Mouse (Mus musculus) thymus, adult 2 months (tissue): ENCODE data around the gene Ift52.

Source experiments
- CTCF ChIP-seq: fragments of 200-500 bp; IDR thresholded peaks from 2 replicates; pipeline ENCODE4 v1.5.1; 2012; ENCODE audit warnings: mild to moderate bottlenecking, control low read depth, low read length, moderate library complexity, borderline replicate concordance; ENCODE audit not compliant: control insufficient read depth, poor library complexity, insufficient read depth; ENCODE audit errors: extremely low read depth
- POLR2A ChIP-seq: fragments of 200-500 bp; IDR thresholded peaks from 2 replicates; pipeline ENCODE4 v1.6.1; 2012; ENCODE audit warnings: mild to moderate bottlenecking, low read length, control low read depth, moderate library complexity; ENCODE audit not compliant: control insufficient read depth, poor library complexity, insufficient read depth; ENCODE audit errors: extremely low read depth

DNA sequence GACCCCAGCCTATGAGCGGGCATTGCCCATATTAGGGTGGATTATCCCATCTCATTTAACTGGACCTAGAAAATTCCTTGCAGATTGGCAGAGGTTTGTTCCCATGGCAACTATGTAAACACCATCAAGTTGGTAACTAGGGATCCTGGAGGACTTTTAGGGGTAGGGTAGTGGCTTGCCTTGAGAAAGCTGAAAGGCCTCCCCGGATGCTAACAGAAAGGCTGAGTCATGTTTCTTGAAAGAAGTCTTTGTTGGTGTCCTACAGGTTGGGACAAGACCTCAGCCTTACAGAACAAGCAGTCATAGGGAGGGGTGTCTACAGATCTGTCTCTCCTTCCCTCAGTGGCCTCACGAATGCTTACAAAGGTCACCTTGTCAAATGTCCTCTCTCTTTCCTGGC is 58.1 kb downstream of the Ift52 start:
- no peak for TF ChIP-seq POLR2A
- no peak for TF ChIP-seq CTCF
